Mouse (Mus musculus): Measurements from ENCODE around the gene Gbx2.

Gbx2 gene

GRCm38 (mm10) chr1:89931120-89931519 is at the start of gene Gbx2:
TSS of gene Gbx2 (minus strand) at chr1:89931179.
- DNase-seq (ENCODE audit: low read depth, low spot score): no peak

DNA sequence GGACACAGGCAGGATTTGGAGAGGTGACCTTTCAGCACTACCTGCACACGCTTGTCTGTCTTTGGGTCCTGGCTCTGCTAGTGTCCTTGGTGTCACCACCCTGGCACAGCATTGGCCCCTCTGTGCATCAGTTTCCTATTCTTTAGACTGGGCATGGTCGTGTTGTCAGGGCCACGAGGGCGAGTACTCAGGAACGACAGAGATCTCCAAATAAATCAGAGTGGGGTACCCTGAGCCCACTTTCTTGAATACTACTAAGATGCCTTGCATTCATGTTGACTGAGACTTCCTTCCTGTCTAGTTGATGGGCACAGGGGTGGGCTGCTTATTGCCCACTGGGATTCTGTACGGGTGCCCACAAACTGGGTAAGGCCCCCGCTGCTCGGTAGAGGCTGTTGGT is 46.3 kb upstream of the Gbx2 start:
- DNase-seq (ENCODE audit: low read depth, low spot score): no peak

DNA sequence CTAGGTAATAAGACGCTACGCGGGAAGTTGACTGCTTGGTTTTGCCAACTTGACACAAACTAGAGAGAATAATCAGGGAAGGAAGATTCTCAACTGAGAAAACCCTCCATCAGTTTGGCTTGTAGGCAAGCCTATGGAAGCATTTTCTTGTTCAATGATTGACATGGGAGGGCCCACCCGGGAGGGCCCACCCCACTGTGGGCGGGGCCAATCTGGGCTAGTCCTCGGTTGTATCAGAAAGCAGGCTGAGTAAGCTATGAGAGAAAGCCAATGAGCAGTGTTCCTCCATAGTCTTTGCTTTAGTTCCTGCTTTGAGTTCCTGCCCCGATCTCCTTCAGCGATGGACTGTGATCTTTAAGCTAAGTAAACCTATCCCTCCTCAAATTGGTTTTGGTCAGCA is 45.4 kb upstream of the Gbx2 start:
- no peak for DNase-seq (ENCODE audit: low read depth, low spot score)

DNA sequence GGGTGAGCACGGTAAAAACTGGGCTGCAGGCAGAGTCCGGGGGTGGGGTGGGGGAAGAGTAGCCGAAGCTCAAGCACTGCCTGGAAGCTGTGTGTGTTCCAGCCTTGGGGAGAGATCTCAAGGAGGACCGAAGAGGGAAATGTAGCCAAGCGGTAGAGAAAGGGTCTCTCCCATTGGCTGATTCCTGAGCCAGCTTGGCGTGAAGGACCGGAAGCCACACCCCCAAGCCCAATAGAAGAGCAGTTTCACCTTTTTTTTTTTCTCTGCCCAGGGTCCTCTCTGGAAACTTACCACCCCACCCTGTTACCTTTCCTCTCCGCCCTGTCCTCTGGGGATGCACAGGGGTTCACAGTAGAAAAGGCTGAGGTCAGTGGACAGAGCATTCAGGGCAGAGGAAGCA is 43.6 kb upstream of the Gbx2 start:
- DNase-seq (ENCODE audit: low read depth, low spot score): no peak

DNA sequence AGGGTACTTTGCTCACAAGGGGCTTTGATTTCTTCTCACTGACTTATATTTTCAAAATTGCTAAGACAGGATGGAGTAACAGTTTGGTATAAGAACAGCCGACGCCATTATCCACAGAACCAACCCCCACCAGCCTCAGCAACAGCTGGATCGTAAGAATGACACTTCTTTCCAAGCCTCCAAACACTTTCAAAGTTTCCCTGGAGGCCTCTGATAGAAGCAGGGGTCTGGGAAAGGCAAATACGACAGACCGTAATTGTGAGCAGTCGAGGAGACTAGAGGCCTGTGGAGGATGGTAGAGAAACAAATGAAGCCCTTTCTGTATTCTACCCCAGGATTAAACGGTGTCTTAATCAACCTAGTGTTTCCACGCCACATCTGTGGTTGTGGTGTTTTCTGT is 40.9 kb upstream of the Gbx2 start:
- no peak for DNase-seq (ENCODE audit: low read depth, low spot score)

- no peak for DNase-seq (ENCODE audit: low read depth, low spot score)
Observed at GRCm38 (mm10) chr1:89969714-89970110, 38.7 kb upstream of the Gbx2 start.

DNA sequence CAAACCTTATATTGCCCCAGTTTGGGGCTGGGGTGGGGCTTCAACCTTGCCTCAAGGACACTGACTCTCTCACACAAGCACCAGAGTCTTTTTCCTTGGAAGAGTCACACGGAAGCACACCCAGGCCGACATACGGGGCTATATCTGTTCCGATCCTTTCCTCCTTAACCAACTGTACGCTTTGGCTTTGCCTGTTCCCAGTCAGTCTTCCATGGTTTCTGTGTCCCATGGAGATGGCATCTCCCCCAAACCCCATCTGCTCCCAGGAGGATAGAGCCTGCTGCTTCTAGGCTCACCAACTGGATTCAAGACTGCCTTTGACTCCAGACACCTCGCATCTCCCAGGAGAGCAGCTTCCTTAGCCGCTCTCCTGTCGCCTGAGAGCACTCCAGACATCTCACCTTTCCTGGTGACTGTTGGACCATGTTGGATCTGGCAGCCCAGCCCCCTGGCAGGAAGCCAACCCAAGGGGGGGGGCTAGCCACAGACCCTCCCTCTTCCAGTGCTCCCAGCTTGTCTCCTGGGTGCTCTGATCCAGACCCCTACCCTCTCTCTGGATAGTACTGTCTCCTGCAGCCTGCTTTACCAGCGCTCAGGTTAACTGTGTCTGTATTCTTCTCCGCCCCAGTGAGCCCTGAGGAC is 38.2 kb upstream of the Gbx2 start:
- no peak for DNase-seq (ENCODE audit: low read depth, low spot score)

DNA sequence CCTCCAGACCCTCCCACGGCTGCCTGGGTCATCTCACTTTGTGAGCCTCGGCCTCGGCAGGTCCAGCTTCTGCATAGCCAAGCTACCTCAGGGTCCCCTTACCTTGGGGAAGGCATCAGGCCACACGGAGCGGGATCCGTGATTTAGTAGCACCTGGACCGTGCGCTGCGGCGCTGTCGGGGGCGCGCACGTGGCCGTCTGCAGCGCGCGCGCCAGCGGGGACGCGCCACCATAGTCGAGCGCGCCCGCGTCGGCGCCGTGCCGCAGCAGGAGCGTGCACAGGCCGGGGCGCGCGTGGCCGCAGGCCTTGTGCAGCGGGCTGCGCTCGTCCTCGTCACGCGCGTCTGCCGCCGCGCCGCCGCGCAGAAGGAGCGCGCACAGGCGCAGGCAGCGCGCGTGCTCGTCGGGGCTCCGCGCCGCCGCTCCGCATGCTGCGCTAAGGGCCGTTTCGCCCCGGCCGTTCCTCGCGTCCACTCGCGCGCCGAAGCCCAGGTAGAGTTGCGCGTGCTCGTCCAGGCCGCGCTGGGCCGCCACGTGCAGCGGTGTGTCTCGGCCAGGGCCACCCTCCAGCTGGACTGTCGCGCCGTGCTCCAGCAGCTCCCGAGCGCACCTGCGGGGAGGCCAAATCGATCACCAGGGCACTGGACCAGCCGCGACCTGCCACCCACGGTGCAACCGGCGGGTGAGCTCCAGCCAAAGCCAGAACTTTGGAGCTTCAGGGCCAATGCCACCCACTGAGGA is 37.3 kb upstream of the Gbx2 start:
- peak; percentile 39 for DNase-seq (ENCODE audit: low read depth, low spot score)

DNA sequence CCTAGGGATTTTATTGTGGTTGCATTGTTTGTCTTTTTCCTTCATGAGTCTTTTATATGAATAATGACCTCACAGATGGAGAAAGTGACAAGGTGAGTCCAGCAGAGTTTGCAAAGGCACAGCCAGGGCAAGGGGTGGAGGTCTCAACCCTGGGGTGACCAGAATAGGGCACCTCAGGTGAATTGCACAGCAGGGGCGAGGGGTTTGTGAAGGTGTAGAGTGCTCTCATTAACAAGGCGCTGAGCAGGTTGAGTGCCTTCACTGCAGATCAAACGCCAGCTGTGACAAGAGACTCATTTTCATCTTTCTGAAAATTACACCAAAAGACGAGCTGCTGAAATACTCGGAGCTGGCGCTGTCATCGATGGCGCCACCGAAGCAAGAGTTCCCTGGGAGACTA is 36.6 kb upstream of the Gbx2 start:
- no peak for DNase-seq (ENCODE audit: low read depth, low spot score)

GRCm38 (mm10) chr1:89964426-89964825 is 33.4 kb upstream of the Gbx2 start:
- no peak for DNase-seq (ENCODE audit: low read depth, low spot score)

DNA sequence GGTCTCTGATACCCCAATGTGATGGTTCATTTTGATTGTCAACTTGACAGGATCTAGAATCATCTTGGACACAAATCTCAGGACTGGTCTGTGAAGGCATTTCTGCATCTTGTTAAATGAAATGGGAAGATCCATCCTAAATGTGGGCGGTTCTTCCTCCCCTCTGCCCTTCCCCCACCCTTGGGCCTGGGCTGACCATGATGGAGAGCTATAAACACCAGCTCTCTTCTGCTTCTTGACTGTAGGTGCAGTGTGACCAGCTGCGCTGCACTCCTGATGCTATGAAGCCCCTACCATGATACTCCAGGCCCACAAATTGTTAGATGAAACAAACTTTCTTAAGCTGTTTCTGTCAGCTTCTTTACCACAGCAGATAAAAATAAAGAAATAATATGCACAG is 32.3 kb upstream of the Gbx2 start:
- DNase-seq (ENCODE audit: low read depth, low spot score): no peak

GRCm38 (mm10) chr1:89962092-89962491 is 31.1 kb upstream of the Gbx2 start:
- no peak for DNase-seq (ENCODE audit: low read depth, low spot score)

GRCm38 (mm10) chr1:89959393-89959792 is 28.4 kb upstream of the Gbx2 start:
- no peak for DNase-seq (ENCODE audit: low read depth, low spot score)

DNA sequence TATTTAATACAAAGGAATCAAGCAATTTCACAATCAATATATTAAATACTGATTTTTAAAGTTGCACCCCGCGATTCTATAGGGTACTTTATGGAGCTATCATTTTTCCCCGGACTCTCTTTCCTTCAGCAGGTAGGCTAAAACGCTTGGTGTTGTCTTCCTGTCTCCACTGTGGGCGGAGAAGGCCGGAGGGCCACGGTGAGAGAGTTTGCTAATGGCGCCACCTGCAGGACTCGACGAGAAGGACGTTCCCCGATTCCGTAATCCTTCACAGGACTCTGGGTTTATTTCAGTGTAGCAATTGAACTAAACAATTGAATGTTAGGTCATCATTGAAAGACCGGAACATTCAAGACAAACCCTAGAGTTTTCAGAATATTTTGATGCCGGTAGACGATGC is 12.2 kb upstream of the Gbx2 start:
- no peak for DNase-seq (ENCODE audit: low read depth, low spot score)

GRCm38 (mm10) chr1:89942395-89942976 is 11.5 kb upstream of the Gbx2 start:
- DNase-seq (ENCODE audit: low read depth, low spot score): no peak

DNA sequence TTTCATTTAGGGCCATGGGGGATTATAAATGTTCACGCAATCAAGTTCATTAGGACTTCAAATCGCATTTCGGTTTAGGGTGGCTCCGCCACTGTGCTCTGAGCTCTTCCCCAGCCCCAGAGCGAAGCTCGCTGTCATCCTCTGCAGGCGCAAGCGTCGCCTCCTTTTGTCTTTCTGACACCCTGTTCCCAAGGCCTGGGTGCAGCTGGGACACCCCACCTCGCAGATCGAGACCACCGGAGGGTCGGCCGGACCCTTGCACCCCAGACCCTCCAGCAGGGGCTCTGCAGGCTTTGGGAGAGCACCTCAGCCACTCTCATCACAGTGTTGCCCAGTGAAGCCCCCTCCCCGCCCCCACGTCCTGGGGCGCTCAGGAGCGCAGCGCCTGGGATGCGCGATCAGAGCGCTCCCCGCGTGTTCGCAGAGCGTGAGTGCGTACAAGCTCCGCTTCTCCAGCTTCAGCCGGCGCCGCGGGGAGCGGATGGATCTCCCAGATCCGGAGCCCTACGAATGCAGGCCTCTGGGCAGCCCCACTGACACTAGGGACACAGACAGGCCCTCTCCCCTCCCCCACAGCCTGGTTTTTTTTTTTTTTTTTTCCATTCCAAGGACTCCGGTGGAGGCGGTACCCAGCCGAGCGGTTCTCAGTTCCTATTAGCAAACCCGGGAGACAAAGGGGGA is 10.9 kb upstream of the Gbx2 start:
- DNase-seq (ENCODE audit: low read depth, low spot score): no peak

- DNase-seq (ENCODE audit: low read depth, low spot score): no peak
Observed at GRCm38 (mm10) chr1:89940961-89941524, 10.1 kb upstream of the Gbx2 start.

DNA sequence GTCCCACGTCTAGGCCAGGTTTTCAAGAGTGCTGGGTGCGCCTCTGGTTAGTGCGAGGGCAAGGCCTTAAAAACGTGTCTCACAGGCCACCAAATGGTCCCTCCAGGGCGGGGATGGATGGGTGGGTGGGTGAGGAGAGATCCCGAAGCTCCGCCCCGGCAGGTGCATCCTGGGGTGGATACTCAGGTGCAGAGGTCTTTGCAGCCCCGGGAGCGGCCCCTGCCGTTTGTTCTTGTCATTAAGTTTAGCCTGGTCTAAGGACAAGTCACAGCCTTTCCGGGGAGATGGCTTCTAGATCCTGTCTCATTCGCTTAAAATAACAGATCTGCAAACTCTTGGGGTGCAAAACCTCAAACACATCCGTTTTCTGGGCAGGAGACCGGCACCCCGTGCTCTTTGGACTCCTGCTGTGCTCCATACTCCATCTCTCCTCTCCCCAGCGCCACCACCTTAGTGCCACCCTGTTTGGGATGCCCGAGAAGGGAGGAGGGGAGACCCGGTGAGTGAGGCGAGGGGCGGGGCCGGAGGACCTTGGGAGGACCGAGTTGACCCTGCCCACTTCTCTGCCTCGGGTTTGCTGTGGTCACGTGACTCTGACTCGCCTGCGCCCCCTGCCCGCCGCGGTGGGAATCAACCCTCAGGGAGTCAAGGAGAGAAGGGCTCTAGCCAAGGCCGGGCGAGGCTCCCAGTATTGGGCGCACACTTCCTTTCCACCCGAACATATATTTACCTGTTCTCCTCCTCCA is 9.2 kb upstream of the Gbx2 start:
- no peak for DNase-seq (ENCODE audit: low read depth, low spot score)

DNA sequence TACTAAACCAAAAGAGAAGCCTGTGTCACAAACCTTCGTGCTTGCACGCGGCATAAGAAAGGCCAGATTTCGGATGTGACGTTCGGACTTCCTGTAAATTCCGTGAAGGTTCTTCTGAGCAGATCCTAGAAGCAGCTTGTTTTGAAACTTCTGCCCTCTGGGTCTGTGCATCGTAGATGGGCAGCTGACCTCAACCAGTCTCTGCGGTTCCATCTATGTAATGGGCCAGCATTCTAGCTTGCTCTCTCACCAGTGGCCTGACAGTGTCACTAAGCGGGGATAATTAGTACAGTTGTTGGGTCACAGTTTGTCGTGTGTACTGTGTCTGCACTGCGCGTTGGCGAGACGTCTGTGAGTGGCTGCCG is 8.6 kb upstream of the Gbx2 start:
- DNase-seq (ENCODE audit: low read depth, low spot score): no peak

DNA sequence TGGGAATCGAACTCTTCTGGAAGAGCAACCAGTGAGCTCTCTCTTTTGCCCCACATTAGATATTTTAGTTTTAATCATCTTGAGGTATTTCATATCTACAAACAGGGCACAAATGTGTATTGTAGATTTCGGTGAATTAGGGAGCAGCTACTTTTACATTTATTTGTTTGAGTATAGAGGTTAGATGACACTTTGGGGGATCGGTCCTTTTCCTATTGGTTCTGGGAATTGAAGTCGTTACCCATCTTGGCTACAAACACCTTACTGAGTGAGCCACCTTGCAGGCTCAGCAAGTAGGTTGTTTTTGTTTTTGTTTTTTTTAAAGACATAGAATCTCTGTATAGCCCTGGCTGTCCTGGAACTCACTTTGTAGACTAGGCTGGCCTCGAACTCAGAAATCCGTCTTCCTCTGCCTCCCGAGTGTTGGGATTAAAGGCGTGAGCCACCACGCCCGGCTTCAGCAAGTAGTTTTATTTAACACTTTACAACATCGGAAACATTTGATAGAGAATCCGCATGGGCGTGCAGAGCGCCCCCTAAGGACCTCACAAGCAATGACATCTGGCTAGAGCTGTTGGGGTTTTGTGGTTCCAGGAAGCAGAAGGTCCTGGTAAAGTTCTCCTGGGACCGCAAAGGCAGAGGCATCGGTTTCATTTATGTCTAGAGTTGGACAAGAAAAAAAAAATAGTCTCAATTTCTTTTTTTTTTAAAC is 8.1 kb upstream of the Gbx2 start:
- no peak for DNase-seq (ENCODE audit: low read depth, low spot score)

All from telencephalon, adult 2 months (tissue).